ENCODE assay signal across 15 mouse cellular contexts in genomic region chr1:13455572-13455971, GRCm38 (mm10).
"Had no signal": no experiment of that assay in that cellular context is flagged by ENCODE, and none has a peak within 500 bp of the region (broad histone marks: within the 10 kb centered on the region; RNA-seq: fewer than 3 reads in every experiment).

No protein-coding gene starts in this region.

- DNase-seq: retina, postnatal 1 day; right cerebral cortex, adult 18-20 months; right cerebral cortex, postnatal 14 days; right cerebral cortex, postnatal 25 days; right cerebral cortex, postnatal 4 days; spleen, adult 18-20 months; thymus, adult 18-20 months; thymus, adult 2 months; thymus, postnatal 14 days; thymus, postnatal 25 days; thymus, postnatal 36 days; thymus, postnatal 4 days had no signal

- H3K9me3 ChIP-seq: neural tube, embryonic 13.5 days; neural tube, embryonic 15.5 days; stomach, embryonic 15.5 days had no signal

- H3K27me3 ChIP-seq: neural tube, embryonic 13.5 days; neural tube, embryonic 15.5 days; stomach, embryonic 15.5 days had no signal

- H3K4me2 ChIP-seq: neural tube, embryonic 13.5 days; neural tube, embryonic 15.5 days; stomach, embryonic 15.5 days had no signal

- H3K9ac ChIP-seq: neural tube, embryonic 13.5 days; neural tube, embryonic 15.5 days; stomach, embryonic 15.5 days had no signal

- H3K4me3 ChIP-seq: neural tube, embryonic 13.5 days; neural tube, embryonic 15.5 days; stomach, embryonic 15.5 days had no signal

- H3K36me3 ChIP-seq: neural tube, embryonic 13.5 days; neural tube, embryonic 15.5 days; stomach, embryonic 15.5 days had no signal

- H3K4me1 ChIP-seq: neural tube, embryonic 13.5 days; neural tube, embryonic 15.5 days; stomach, embryonic 15.5 days had no signal

- H3K27ac ChIP-seq: neural tube, embryonic 13.5 days; neural tube, embryonic 15.5 days; stomach, embryonic 15.5 days had no signal
